Mouse (Mus musculus) midbrain, embryonic 16.5 days (tissue): Measurements from ENCODE around the gene Rps26. TPM values are rescaled to one million over a fixed set of nuclear protein-coding genes. Genes with fewer than 3 reads are reported as not detected.

Source experiments
- ATAC-seq: fragments of 200-750 bp; cut with Nextera tagmentation; 2 replicates; pipeline ENCODE4 v1.8.0; 2017; ENCODE audit warnings: moderate TSS enrichment
- H3K27ac ChIP-seq: fragments of 300-500 bp; sonication (generic); 2 replicates; pipeline ENCODE4 v1.5.1; 2014; ENCODE audit warnings: mild to moderate bottlenecking, low read length, mixed read lengths
- H3K27me3 ChIP-seq: fragments of 300-500 bp; sonication (generic); 2 replicates; pipeline ENCODE4 v1.6.1; 2014; ENCODE audit warnings: low read depth, low read length, mixed read lengths; ENCODE audit not compliant: control insufficient read depth, insufficient read depth
- H3K36me3 ChIP-seq: fragments of 300-500 bp; sonication (generic); 2 replicates; pipeline ENCODE4 v1.6.1; 2014; ENCODE audit warnings: mild to moderate bottlenecking, low read length, moderate library complexity, mixed read lengths; ENCODE audit not compliant: control insufficient read depth, insufficient read depth
- H3K4me1 ChIP-seq: fragments of 300-500 bp; sonication (generic); 2 replicates; pipeline ENCODE4 v1.6.1; 2014; ENCODE audit warnings: mild to moderate bottlenecking, low read length, mixed read lengths; ENCODE audit not compliant: control insufficient read depth, insufficient read depth
- H3K4me2 ChIP-seq: fragments of 300-500 bp; sonication (generic); 2 replicates; pipeline ENCODE4 v1.6.1; 2014; ENCODE audit warnings: mild to moderate bottlenecking, low read length, mixed read lengths
- H3K4me3 ChIP-seq: fragments of 300-500 bp; sonication (generic); 2 replicates; pipeline ENCODE4 v1.5.1; 2014; ENCODE audit warnings: low read depth, mild to moderate bottlenecking, low read length, moderate library complexity, mixed read lengths
- H3K9ac ChIP-seq: fragments of 300-500 bp; sonication (generic); 2 replicates; pipeline ENCODE4 v1.6.1; 2014; ENCODE audit warnings: low read depth, low read length, mixed read lengths
- H3K9me3 ChIP-seq: fragments of 300-500 bp; sonication (generic); replicated peaks from 2 replicates; pipeline ENCODE4 v1.6.1; 2014; ENCODE audit warnings: mild to moderate bottlenecking, low read length, mixed read lengths; ENCODE audit not compliant: control insufficient read depth, poor library complexity, severe bottlenecking
- WGBS: fragments of 180-500 bp; shearing (Covaris S2); extraction: QIAGEN DNeasy Blood & Tissue Kit; methylation state at CpG from one replicate; pipeline ENCODE4 v1.1.7; 2014; 5-methylcytosine and 5-hydroxymethylcytosine counted together
- polyA plus RNA-seq: library from polyadenylated mRNA; unstranded; fragments of >200 nt; fragmentation: Nextera tagmentation; extraction: Ambion mirVana; gene quantifications from 2 replicates; pipeline ENCODE4 v1.2.1, GENCODE M21; 2015

Gene Rps26
- polyA plus RNA-seq, 1 experiment from 2014 or later, result 295 TPM

- Histone ChIP-seq H3K4me3 (no peak overlapping the region), H3K9me3 (no peaks in the 10 kb centered on the region), H3K9ac (no peak overlapping the region), H3K27ac (no peak overlapping the region), H3K4me1 (peaks cover 10% of the 10 kb centered on the region), H3K27me3 (no peaks in the 10 kb centered on the region), H3K4me2 (no peak overlapping the region), H3K36me3 (no peaks in the 10 kb centered on the region)
- 74% methylated on average over 5 of the region's 5 CpGs for WGBS
- ATAC-seq, result no peak
These were observed 37.1 kb upstream of the Rps26 start for GRCm38 (mm10) chr10:128663441-128664220.

- Histone ChIP-seq H3K4me3 (no peak overlapping the region), H3K9me3 (no peaks in the 10 kb centered on the region), H3K36me3 (no peaks in the 10 kb centered on the region), H3K27ac (no peak overlapping the region), H3K4me1 (no peaks in the 10 kb centered on the region), H3K4me2 (no peak overlapping the region), H3K9ac (no peak overlapping the region), H3K27me3 (no peaks in the 10 kb centered on the region)
- ATAC-seq, result no peak
These were observed 35.9 kb upstream of the Rps26 start for GRCm38 (mm10) chr10:128662465-128662864.

GRCm38 (mm10) chr10:128659490-128659889 is 32.9 kb upstream of the Rps26 start:
- 51% methylated on average over 9 of the region's 9 CpGs for WGBS
- H3K27me3 ChIP-seq, result no peaks in the 10 kb centered on the region
- no peaks in the 10 kb centered on the region for H3K4me1 ChIP-seq
- no peaks in the 10 kb centered on the region for H3K9me3 ChIP-seq
- no peaks in the 10 kb centered on the region for H3K36me3 ChIP-seq
- ATAC-seq, result no peak
- H3K4me2 ChIP-seq, result no peak overlapping the region
- H3K27ac ChIP-seq, result no peak overlapping the region
- no peak overlapping the region for H3K9ac ChIP-seq
- H3K4me3 ChIP-seq, result no peak overlapping the region

GRCm38 (mm10) chr10:128657844-128658243 is 31.3 kb upstream of the Rps26 start:
- Histone ChIP-seq H3K4me3 (no peak overlapping the region), H3K27ac (no peak overlapping the region), H3K27me3 (no peaks in the 10 kb centered on the region), H3K9ac (no peak overlapping the region), H3K4me2 (no peak overlapping the region), H3K4me1 (no peaks in the 10 kb centered on the region), H3K9me3 (no peaks in the 10 kb centered on the region), H3K36me3 (no peaks in the 10 kb centered on the region)
- no peak for ATAC-seq
- 72% methylated on average over 9 of the region's 9 CpGs for WGBS

GRCm38 (mm10) chr10:128656731-128657130 is 30.2 kb upstream of the Rps26 start:
- Histone ChIP-seq H3K4me3 (no peak overlapping the region), H3K4me2 (no peak overlapping the region), H3K9me3 (no peaks in the 10 kb centered on the region), H3K36me3 (no peaks in the 10 kb centered on the region), H3K27ac (no peak overlapping the region), H3K27me3 (no peaks in the 10 kb centered on the region), H3K9ac (no peak overlapping the region), H3K4me1 (no peaks in the 10 kb centered on the region)
- 93% methylated on average over 1 of the region's 1 CpGs for WGBS
- no peak for ATAC-seq

GRCm38 (mm10) chr10:128655254-128655653 is 28.7 kb upstream of the Rps26 start:
- Histone ChIP-seq H3K9me3 (no peaks in the 10 kb centered on the region), H3K4me3 (no peak overlapping the region), H3K36me3 (no peaks in the 10 kb centered on the region), H3K9ac (no peak overlapping the region), H3K27me3 (no peaks in the 10 kb centered on the region), H3K4me1 (no peaks in the 10 kb centered on the region), H3K27ac (no peak overlapping the region), H3K4me2 (no peak overlapping the region)
- no peak for ATAC-seq
- 95% methylated on average over 3 of the region's 3 CpGs for WGBS

- peaks cover 5% of the 10 kb centered on the region; the same call in 1 of the 2 replicates for H3K36me3 ChIP-seq
- H3K27ac ChIP-seq, result no peak overlapping the region
- H3K27me3 ChIP-seq, result no peaks in the 10 kb centered on the region
- no peaks in the 10 kb centered on the region for H3K9me3 ChIP-seq
- 70% methylated on average over 4 of the region's 4 CpGs for WGBS
- H3K4me3 ChIP-seq, result no peak overlapping the region
- H3K4me2 ChIP-seq, result no peak overlapping the region
- no peak overlapping the region for H3K9ac ChIP-seq
- ATAC-seq, result no peak
- H3K4me1 ChIP-seq, result no peaks in the 10 kb centered on the region
These were observed 27.3 kb upstream of the Rps26 start for GRCm38 (mm10) chr10:128653866-128654265.

- Histone ChIP-seq H3K27ac (peak overlapping the region; percentile 97), H3K9ac (peak overlapping the region; percentile 69), H3K27me3 (no peaks in the 10 kb centered on the region), H3K9me3 (no peaks in the 10 kb centered on the region), H3K36me3 (peaks cover 5% of the 10 kb centered on the region), H3K4me1 (peaks cover 27% of the 10 kb centered on the region), H3K4me3 (peak overlapping the region; percentile 67), H3K4me2 (peak overlapping the region; percentile 71)
- peak; percentile 79 for ATAC-seq
- 2% methylated on average over 9 of the region's 13 CpGs for WGBS
These were observed 19.9 kb upstream of the Rps26 start for GRCm38 (mm10) chr10:128646139-128647089.
